Mouse (Mus musculus) layer of hippocampus, adult 9-10 months (tissue): ENCODE data around the gene Tbpl1.

ENCODE experiments used
- DNase-seq: peaks from one replicate; pipeline ENCODE4 v3.0.0; 2022; ENCODE audit warnings: low spot score

Gene Tbpl1

DNA sequence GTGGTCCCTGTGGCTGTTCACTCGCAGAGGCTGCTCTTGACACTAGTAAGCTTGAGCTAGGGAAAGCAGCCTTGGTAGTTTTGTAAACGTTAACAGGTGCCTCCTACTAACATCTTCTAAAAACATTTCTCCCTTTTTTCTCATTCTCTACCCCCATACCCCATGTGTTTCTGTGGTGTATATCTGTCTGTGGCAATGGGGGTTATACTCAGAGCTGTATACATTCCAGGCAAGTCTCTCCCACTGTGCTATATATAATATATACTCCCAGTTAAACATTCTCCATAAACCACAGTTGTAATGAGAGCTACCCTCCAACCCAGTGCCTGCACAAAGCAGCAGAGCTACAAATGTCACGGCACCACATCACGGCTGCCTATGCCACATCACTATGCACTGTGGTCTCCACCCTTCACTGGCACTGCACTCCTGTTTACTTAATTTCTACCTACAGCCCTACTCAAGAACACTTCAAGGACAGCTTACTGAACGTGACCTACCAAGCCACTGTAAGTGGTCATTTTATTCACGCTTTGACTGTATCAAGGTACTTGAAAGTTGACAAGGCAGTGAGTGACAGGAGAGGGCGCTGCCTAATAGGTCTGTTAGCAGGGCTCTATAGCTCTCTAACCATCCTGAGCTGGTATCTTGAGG, 23.4 kb downstream of the Tbpl1 start:
- no peak for DNase-seq

DNA sequence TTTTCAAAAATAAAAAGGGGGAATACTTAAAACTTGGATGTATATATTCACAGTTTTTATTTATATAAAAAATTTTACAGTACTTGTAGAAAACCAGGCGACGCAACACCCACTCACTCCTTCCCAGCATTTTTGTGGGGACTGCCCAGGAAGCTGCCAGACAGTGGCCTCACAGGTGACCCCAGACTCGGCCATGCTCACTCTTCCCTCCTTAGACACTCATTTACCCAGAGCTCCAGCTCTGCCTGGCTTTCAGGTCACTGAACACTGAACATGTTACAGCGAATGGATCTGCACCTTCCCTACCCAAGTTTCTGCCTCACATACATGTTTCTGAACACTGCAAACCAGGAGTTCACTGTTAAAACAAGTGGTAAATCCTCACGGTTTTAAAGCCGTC, 27.9 kb downstream of the Tbpl1 start:
- DNase-seq: no peak

DNA sequence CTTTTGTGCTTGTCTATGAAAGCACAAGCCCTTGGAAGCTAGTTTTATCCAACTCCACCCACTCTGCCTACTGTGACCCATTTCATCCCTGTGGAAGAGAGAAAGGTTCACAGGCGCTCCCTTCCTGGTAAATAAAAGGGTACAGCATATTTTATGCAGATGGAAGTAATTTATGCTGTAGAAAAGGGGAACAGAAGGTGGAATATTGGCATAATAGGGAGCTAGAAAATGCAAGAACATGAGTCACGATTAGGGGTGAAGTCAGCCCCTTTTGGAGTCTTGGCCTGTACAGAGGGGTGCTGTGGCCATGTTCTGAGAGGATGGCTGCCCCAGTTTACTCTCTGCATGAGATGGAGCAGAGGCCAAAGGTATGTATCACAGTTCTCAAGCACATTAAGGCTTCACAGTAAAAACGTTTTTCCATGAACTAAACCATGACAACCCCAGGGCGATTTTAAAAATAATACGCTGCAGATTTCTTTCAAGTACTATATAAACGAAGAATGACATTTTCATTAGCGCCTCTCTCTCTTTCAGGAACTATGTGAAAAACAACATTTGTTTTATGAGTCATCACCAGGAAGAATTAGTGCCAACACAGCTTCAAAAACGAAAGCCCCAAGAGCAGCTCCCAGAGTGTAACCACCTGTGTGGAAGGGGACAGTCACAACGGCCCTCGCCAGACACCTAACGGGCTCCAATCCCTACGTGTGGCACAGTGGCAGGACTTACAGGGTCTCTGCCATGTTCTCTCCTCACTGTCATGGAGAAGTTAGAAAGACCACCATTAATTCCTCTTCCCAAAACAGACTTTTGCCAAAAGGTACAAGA, 30.0 kb downstream of the Tbpl1 start:
- peak; percentile 38 for DNase-seq

DNA sequence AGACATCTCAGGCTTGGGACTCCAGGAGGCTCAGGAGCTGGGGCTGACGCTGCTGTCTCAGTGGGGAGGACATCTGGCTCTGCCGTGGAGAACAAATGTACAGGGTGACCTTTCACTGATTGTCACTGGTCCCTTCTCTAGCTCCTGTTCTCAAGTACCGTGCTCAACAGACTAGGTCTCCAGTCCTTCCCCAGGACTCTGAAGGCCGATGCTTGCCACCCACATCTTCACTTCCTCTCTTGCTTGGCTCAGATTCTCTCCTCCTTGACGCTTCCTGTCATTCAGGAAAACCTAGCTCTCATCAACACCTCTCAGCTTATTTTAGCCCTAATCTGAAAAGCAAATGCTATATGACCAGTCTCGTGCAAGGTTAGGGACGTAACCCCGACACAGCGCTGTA, 31.0 kb downstream of the Tbpl1 start:
- DNase-seq: no peak

DNA sequence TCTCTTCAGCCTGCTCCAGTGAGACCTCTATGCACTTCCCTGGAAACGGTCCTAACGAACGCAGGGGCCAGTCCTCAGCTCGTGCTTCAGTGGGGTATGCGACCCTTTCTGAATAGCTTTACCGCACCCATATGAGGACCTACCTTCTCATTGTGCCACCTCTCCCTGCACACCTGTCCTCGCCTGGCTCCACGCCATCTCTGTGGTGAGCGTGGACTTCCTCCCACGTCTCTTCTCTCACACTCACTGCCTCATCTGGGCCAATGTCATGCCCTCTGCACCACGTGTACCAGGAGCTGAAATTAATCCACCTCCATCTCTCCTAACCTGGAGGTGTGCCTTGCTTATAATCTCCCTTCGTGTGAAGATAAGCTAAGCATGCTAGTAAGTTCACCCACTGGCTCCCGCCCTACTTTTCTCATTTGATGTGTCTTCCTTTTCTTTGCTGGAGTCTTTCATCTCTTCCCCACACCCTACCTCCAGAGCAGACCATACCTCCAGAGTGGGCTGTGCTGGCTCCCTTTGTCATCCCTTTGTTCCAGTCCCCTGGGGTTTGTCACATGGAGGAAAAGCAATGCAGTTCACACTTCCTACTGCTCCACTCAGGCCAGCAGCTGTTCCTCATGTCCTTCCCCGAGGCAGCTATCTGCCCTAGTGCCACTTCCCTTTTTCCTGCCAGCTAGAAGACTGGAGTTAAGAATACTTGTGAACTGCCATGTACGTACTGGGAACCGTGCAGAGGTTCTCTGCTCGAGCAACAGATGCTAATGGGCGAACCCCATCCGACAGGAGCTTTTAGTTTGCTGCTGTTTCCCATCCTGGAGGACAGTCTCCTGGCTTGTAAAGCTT, 32.0 kb downstream of the Tbpl1 start:
- DNase-seq: no peak

DNA sequence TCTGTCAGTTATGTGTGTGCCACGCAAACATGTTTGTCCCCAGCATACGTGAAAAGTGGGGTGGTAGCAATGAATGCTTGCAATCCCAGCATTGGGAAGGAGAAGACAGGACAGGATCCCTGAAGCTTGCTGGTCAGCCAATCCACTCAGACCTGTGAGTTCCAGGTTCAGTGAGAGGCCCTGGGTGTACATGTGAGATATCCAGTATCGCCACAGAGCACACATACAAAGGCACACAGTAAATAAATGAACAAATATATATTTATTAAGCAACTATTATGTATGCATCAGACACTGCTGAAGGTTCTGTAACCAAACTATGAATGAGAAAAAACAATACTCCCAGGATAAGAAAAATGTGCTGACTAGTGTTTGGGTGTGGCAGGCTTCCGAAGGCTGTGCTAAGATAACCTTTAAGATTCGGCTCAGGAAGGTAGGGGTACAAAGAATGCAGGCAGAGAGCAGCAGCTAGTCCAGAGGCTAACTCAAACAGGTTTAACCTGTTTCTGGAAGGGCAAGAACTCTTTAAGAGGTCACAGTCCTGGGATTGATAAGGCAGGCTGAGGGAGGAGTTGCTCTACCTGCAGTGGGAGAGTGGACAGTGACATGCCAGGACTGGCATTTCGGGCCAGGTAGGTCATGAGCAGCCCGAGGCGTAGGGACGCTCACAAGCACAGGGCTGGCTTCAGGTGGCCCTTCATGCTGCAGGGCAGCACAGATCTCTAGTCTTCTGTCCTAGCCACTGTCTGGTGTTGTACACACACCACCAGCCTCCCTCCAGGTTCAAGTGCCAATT, 33.4 kb downstream of the Tbpl1 start:
- no peak for DNase-seq

DNA sequence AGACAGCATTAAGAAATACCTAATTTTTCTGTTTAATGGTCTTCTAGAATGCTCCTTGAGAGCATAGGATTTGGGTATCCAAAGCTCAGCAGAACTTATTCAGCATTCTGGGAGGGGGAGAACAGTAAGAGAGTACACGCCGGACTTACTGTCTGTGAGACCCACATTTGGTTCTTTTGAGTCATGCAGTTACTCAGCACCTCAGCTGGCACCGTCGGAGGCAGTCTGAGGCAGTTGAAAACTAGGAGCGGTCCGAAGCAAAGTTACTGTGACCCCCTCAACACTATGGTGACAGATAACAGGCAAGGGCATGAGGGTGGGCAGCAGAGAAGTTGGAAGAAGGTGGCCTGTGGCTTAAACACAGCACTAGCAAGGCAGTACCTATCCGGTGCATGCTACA, 34.9 kb downstream of the Tbpl1 start:
- DNase-seq: no peak

DNA sequence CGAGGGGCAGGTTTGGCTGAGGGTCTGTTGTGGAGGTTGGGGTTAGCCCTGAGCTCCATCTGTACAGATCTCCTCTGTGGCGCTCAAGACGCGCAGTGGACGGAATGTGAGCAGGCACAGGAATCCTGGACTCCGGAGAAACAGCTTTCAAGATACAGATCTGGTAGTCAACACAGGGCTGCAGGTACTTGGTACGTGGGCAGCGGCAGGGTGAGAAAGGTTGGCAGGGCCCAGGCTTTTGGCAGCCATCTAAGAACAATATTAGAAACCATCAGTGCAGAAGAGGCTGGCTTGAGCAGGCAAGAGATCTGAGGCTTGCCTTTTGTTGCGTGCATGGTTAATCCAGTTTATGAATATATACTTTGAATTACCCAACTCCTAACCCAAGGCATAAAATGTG, 35.5 kb downstream of the Tbpl1 start:
- DNase-seq: no peak

DNA sequence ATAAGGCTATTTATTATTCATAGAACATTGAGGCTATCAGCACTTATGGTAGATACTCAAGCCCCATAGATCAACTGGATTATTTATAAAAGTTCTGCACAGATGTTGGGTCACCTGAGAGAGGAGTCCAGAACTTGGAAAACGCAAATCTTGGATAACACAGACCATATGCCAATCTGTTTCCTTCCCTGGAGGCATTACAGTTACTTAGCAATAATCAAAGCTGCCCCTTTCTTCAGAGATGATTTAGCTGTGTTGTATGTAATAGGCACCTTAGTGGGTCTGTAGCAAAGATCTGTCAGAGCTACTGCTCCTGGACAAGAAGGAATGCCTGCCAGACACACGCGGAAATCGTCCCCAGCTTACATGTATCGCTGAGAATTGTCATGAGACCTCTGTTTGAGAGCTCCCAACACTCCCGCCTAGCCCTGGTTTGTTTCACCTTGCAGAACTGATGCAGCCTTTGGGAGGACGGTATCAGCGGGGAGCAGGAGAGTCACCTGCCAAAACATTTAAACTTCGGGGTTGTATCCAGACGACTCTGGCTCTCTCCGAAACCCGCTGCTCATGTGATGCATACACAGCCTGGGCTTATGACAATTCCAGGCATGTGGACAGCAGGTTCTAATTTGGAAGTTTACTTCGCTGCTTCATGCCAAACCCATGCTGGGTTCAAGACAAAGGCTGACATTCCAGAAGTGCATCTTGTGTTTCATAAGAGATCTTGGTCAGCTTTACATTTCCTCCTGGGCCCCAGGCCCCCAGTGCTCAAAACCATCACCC, 55.7 kb downstream of the Tbpl1 start:
- no peak for DNase-seq

DNA sequence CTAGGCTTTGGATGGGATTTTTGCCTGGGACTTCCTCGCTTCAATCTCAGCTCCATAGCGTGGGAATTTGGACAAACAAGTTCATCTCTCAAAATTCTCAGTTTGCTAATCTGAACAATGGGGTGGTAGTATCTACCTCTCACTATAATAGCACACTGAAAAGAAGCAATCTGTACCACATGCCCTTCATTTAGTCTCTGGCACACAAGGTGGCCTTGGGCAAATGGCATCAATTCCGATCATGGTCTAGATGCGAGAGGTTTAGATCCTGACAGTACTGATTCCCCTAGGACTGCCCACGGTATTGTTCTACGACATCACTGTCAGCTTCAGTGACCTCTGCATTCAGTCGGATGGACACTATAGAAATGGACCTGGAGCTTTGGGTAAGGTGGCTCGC, 57.6 kb downstream of the Tbpl1 start:
- DNase-seq: no peak

DNA sequence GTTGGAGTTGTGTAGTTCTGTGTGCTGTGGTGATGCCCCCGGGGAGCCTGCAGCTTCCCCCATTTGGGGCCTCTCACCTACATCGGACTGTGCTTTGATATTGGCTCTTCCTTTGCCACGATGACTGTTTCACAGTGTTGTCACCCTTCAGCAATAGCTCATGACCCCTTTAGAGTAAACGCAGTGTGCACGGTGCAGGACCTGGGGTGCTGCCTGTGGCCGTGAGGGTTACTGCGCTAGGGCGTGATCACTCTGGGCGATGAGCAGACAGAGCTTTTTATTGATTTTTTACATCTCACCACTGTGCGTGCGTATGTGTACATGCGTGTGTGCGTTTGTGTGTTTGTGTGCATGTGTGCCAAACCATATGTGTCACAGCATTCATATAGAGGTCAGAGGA, 63.2 kb downstream of the Tbpl1 start:
- DNase-seq: no peak

DNA sequence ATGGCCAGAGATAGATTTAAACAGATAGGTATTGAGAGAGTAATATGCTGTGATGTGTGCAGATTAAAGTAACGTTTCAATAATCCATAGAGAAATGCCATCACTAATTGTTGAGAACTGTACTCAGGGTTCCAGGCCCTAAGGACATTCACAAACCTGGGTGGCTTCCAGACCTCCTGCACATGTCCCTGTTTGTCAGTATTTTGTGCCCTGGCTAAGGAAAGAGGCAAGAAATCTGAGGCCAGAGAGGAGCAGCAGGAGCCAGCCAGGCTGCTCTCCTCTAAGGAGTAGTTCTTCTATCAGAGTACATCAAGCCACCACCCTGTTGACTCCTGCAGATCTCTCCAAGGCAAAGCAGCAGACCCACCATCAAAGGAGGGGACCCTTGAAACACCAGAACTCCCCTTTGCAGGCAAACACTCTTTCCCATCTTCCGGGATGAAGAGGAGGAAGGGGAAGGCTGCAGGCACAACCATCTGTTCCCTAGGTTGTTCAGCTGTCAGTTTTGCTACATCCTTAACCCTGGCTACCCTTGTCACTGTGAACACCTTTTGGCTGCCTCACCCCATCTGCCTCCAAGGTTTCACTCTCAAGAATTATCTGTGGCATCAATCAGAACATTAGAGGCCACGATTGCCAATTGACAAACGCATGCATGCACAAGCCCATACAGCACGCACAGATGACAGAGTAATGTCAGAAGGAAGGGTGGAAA, 71.3 kb downstream of the Tbpl1 start:
- no peak for DNase-seq

DNA sequence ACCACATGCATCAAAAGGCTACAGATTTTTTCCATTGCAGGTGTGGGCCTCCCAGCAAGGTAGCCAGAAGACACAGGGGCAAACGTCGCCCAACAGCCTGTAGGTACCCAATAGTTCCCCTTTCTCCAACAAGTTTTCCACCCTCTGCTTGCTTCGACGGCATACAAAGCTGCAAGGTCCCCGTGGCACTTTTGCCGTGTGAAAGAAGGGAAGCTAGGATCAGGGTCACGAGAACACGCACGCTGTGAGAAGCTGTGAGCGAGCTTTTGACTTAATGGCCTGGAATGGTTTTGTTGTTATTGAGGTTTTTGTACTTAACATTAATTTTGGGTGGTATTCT, 72.4 kb downstream of the Tbpl1 start:
- DNase-seq: no peak

DNA sequence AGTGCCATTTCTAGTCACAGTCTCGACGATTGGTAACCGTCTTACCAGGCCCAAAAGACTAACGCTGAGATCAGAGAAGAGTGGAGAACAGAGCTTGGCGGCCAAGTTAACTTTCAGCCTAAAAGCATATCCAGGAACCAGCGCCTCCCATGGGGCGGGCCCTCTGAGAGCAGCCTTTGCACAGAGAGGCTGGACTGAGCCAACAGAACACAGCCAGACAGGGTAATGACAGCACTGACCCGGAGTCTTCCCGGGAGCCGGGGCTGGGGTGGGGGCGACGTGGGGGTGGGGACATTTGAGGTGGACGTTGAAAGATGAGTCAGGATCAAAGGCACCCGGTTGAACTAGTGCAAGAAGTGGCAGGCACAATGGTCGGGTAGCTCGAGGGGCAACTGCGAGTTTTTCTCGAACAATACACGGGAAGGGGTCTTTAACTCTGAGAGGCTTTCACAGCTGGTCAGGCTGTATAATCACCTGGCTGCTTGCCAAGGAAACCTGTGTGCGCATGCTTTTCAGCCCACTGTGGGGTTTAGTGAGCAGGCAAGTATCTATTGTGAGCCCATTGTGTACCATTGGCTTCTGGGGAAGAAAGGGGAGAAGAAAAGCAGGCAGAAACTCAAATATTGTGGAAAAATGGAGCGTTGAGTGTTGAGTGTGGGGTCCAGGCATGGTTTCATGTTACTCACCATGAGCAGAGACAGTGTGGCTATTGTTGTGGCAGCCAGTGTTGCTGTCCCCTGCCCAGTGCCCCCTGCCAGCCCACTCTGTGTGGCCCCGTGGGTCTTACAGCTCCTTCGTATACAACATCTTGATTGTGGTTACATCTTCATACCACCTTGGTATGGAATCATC, 73.0 kb downstream of the Tbpl1 start:
- DNase-seq: no peak
